Mouse (Mus musculus): Measurements from ENCODE around the gene Maco1. TPM values are rescaled to one million over a fixed set of nuclear protein-coding genes. Genes with fewer than 3 reads are reported as not detected.
"Not testable (repeated sequence)": the region's sequence is repeated elsewhere in the genome, so short reads cannot be mapped to it uniquely, and the experiment has no call there.

The Maco1 gene
- total RNA-seq, 2 experiments from 2014 or later = 26.6 to 27.9 TPM

GRCm38 (mm10) chr4:134813406-134814228 lies 39.5 kb downstream of the Maco1 start:
- no peak for DNase-seq

- DNase-seq = peak; percentile 94
Observed at GRCm38 (mm10) chr4:134804765-134805164, 48.4 kb downstream of the Maco1 start.

GRCm38 (mm10) chr4:134802765-134803164 lies 50.4 kb downstream of the Maco1 start:
- no peak for DNase-seq

GRCm38 (mm10) chr4:134802155-134802554 lies 51.0 kb downstream of the Maco1 start:
- no peak for DNase-seq

GRCm38 (mm10) chr4:134800693-134801092 lies 52.5 kb downstream of the Maco1 start:
- DNase-seq = no peak

- DNase-seq = no peak
Observed at GRCm38 (mm10) chr4:134800098-134800497, 53.0 kb downstream of the Maco1 start.

- peak; percentile 84 for DNase-seq
Observed at GRCm38 (mm10) chr4:134799272-134799671, 53.9 kb downstream of the Maco1 start.

- DNase-seq = no peak
Observed at GRCm38 (mm10) chr4:134798861-134799260, 54.3 kb downstream of the Maco1 start.

GRCm38 (mm10) chr4:134797621-134798020 lies 55.5 kb downstream of the Maco1 start:
- DNase-seq = no peak

- DNase-seq = no peak
Observed at GRCm38 (mm10) chr4:134796581-134797361, 56.4 kb downstream of the Maco1 start.

- DNase-seq = no peak
Observed at GRCm38 (mm10) chr4:134795819-134796485, 57.2 kb downstream of the Maco1 start.

- DNase-seq = not testable (repeated sequence)
Observed at GRCm38 (mm10) chr4:134794959-134795358, 58.2 kb downstream of the Maco1 start.

- peak; percentile 70 for DNase-seq
Observed at GRCm38 (mm10) chr4:134793213-134793956, 59.8 kb downstream of the Maco1 start.

- DNase-seq = no peak
Observed at GRCm38 (mm10) chr4:134791731-134792130, 61.4 kb downstream of the Maco1 start.

GRCm38 (mm10) chr4:134786946-134787345 lies 66.2 kb downstream of the Maco1 start:
- no peak for DNase-seq

GRCm38 (mm10) chr4:134784701-134785100 lies 68.4 kb downstream of the Maco1 start:
- peak; percentile 60 for DNase-seq

GRCm38 (mm10) chr4:134779136-134779934 lies 73.8 kb downstream of the Maco1 start:
- peak; percentile 66 for DNase-seq

- peak; percentile 56 for DNase-seq
Observed at GRCm38 (mm10) chr4:134776246-134776645, 76.9 kb downstream of the Maco1 start.

- no peak for DNase-seq
Observed at GRCm38 (mm10) chr4:134775234-134775944, 77.8 kb downstream of the Maco1 start.

- no peak for DNase-seq
Observed at GRCm38 (mm10) chr4:134774126-134774525, 79.0 kb downstream of the Maco1 start.

All from heart, postnatal 4 days (tissue).